Mouse (Mus musculus) lung, adult 2 months (tissue): ENCODE results near the gene Olfr1136.

ENCODE experiments used
- CTCF ChIP-seq: fragments of 200-500 bp; IDR thresholded peaks from 2 replicates; pipeline ENCODE4 v1.5.1; 2011; ENCODE audit warnings: mild to moderate bottlenecking, low read length, control low read depth; ENCODE audit not compliant: insufficient read depth
- POLR2A ChIP-seq: fragments of 200-500 bp; IDR thresholded peaks from 2 replicates; pipeline ENCODE4 v1.6.1; 2011; ENCODE audit warnings: low read depth, mild to moderate bottlenecking, control low read depth, low read length, borderline replicate concordance; ENCODE audit errors: extremely low read depth

GRCm38 (mm10) chr2:87673564-87673963, 20.2 kb downstream of the Olfr1136 start, which contains the start of gene Olfr1135:
- TF ChIP-seq POLR2A (no peak), CTCF (no peak)
